Mouse (Mus musculus) cerebellum, adult 9-10 months (tissue): ENCODE data around the gene Atp6v1a.

ENCODE experiments used
- DNase-seq: peaks from one replicate; pipeline ENCODE4 v3.0.0; 2022

The Atp6v1a gene

GRCm38 (mm10) chr16:44136511-44137021, 2.9 kb downstream of the Atp6v1a start:
- no peak for DNase-seq

DNA sequence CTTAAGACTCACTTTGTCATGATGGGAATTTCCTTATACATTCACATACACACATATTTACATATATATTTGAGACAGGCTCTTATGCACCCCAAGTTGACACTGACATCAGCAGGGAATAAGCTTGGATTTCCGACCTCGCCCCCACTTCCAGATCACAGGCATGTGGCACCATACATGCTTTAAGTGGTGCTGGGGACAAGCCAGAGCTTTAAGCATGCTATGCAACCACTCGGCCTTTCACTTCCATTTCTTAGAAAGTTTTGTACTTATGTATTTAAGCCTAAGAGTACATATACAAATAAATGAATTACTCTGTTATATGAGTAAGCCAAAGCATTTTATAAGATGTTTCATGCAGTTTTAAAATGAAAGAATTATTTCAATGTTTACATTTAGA, 6.3 kb downstream of the Atp6v1a start:
- no peak for DNase-seq

- no peak for DNase-seq
These were observed 7.2 kb downstream of the Atp6v1a start for GRCm38 (mm10) chr16:44132300-44132699.

DNA sequence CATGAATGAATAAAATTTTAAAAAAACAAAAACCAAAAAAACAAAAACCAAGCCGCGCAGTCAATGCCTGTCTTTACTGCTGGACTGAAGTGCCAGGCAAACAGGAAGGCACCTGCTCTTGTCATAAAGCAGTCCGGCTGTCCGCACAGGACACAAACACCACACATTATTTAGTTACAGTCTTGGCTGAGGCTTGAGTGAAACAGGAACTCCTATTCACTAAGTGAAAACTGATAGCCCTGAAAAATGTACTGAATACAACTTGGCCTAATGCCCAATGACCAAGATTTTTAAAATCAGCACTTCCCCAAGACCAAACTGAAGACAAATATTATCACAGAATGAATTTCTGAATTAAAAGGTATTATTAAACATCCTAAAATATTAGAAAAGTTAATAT, 13.1 kb downstream of the Atp6v1a start:
- peak; percentile 44 for DNase-seq

GRCm38 (mm10) chr16:44125436-44125835, 14.1 kb downstream of the Atp6v1a start:
- peak; percentile 56 for DNase-seq

DNA sequence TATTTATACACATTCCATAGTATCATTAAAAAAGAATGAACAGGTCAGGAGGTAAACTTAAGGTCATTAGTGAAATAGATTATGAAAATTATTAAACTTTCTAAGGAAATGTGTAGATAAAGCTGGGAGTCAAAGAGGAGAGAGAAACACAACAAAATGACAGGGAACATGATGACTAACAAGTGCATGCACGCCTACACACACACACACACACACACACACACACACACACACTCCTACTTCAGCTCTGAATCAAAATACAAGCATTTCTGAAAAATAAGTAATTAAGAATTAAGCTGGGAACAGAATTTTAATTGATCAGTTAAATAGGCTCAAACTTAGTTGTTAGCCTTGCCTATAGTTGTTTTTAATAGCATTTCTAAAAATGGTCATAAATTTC, 14.8 kb downstream of the Atp6v1a start:
- DNase-seq, result no peak

- peak; percentile 86 for DNase-seq
These were observed 15.7 kb downstream of the Atp6v1a start for GRCm38 (mm10) chr16:44123786-44124185.

- peak; percentile 84 for DNase-seq
These were observed 16.4 kb downstream of the Atp6v1a start for GRCm38 (mm10) chr16:44122982-44123725.

DNA sequence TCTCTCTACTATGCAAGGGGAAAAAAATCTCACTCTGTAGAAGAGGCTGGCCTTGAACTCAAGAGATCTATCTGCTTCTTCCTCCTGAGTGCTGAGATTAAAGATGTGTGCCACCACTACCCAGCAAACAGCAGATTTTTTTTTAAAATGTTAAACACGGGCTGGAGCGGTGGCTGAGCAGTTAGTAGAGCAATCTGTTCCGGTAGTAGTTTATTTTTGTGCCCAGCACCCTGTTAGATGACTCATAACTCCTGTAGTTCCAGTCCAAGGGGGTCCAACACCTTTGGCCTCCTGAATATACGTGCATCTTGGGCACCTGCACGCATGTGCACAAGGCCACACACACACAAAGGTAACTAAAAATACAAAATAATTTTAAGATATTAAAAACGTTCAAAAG, 16.9 kb downstream of the Atp6v1a start:
- DNase-seq, result peak; percentile 62

DNA sequence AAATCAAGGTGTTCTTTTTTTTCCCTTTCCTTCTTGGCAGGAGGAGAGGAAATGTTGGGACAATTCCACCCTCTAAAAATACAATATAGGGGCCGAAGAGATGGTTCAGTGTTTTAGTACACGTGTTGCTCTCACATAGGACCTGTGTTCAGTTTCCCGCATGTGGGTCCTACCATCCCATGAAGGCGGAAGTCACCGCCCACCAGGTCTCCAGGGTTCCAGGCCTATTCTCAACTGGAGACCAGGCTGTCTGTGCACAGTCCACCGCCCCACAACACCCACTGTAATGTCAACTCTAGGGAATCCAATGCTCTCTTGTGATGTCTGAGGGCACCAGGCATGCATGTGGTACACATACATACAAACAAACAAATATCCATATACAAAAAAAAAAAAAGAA, 17.4 kb downstream of the Atp6v1a start:
- peak; percentile 56 for DNase-seq

DNA sequence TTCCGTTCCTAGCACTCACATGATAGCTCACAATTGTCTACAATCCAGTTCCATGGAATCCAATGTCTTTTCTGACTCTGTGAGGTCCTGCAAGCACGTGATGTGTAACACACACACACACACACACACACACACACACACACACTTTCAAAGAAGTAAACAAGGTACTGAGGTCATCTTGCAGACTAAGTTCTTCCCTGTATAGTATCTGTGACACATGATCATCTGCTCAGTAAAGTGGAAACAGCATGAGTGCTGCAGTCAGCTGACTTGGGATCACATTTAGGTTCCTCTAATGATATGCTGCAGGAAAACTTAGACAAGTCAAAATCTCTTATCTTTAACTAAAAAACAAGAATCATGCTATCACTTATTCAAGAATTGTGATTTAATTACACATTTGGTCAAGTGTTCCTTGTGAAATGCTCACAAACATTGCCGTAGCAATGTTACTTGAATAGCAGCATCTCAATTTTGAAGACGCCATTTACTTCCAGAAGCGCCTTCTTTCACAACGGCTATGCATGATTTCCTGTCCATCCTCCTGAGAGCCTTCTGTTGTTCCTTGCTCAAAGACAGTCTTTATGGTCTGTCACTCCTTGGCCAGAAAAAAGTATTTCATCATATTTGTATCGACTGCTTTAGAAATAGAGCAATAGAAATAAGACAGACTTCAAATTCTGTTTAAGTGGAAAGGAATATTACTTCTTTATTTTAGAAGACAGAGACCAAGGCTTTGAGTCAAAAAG, 19.6 kb downstream of the Atp6v1a start:
- DNase-seq, result no peak

GRCm38 (mm10) chr16:44109002-44109401, 30.5 kb downstream of the Atp6v1a start:
- no peak for DNase-seq

- DNase-seq, result no peak
These were observed 34.3 kb downstream of the Atp6v1a start for GRCm38 (mm10) chr16:44105211-44105610.

GRCm38 (mm10) chr16:44103806-44104766, 35.4 kb downstream of the Atp6v1a start:
- DNase-seq, result no peak

DNA sequence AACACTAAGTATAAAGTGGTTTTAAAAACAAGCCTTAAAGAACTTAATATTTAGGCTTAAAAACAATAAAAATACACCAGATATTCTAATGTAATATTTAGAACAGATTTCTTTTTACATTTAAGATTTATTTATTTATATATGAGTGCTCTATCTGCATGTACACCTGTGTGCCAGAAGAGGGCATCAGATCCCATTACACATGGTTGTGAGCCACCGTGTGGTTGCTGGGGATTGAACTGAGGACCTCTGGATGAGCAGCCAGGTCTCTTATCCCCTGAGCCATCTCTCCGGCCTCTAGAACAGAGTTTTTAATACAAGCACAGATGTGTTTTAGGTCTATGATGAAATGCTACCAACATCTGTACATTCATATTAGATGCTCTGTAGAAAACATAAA, 36.6 kb downstream of the Atp6v1a start:
- DNase-seq, result no peak

- no peak for DNase-seq
These were observed 38.3 kb downstream of the Atp6v1a start for GRCm38 (mm10) chr16:44101181-44101710.

DNA sequence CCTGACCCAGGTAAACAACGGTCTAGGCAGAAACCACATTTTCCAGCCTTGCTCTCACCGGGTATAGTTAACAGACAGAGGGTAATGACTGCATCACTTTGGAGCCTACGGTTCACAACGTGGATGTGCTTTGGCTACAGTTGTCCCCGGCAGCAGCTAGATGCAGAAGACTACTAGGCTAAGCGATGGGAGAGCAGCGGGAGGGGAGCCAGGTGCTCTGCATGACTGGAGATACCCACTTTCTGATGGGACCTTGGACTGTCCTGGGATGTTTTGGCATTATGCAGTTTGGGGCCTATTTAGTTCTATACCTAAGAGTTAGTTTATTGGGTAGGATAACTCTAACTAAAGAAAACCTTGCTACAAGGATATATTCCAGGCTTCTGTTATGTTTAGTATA, 40.1 kb downstream of the Atp6v1a start:
- no peak for DNase-seq

GRCm38 (mm10) chr16:44087650-44088049, 51.9 kb downstream of the Atp6v1a start:
- no peak for DNase-seq

DNA sequence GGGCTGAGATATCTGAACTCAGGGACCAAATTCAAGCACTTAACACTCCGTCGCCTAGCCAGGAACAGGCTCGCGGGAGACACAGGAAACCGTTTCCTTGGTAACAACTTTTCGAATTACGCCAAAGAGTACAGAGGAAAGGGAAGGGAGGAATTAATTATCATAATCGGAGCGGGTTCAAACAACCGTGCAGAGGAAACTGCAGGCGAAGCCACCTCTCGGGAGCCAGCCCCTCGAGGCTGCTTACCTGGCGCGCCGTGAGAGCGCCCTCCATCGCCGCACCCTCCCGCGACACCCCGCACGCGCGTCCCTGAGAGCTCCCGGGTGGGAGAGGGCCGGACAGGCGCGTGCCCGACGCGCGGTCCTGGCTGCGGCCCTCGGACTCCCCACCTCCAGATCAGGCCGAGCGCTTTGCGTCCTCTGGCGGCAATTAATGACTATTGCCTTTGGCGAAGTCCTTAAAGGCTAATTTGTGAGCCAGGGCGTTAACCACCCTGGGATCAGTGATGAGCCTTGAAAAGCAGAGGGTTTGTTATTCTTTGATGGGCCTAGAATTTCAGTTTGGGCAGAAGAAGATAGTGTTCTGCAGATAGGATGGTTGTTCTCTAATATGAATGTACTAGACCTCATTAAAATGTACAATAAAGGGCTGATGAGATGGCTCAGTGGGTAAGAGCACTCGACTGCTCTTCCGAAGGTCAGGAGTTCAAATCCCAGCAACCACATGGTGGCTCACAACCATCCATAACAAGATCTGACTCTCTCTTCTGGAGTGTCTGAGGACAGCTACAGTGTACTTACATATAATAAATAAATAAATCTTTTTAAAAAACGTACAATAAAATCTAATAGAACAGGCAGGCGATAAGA, 76.2 kb downstream of the Atp6v1a start, which contains the start of gene Gramd1c:
Gene Gramd1c (minus strand): TSS at position 321 of the 870 bp plus-strand sequence.
- DNase-seq, result peak; percentile 49

DNA sequence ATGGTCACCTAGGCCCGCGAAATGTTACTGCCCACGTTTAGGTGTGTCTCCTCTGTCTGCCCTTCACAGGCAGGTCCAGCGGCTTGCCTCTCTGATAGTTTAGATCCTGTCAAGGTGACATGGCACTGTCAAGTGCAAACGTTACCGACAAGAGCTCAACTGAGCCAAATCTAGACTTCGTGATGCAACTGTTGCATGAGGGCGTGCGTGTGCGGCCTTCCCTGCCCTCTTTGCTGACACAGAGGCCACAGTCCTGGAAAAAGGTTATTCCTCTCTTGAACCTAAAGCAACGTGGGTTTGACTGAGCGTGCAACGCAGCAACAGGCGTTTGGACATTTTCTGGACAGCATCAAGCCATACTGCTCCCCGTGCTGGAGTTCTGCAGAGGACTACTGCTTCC, 78.2 kb downstream of the Atp6v1a start:
- DNase-seq, result no peak

DNA sequence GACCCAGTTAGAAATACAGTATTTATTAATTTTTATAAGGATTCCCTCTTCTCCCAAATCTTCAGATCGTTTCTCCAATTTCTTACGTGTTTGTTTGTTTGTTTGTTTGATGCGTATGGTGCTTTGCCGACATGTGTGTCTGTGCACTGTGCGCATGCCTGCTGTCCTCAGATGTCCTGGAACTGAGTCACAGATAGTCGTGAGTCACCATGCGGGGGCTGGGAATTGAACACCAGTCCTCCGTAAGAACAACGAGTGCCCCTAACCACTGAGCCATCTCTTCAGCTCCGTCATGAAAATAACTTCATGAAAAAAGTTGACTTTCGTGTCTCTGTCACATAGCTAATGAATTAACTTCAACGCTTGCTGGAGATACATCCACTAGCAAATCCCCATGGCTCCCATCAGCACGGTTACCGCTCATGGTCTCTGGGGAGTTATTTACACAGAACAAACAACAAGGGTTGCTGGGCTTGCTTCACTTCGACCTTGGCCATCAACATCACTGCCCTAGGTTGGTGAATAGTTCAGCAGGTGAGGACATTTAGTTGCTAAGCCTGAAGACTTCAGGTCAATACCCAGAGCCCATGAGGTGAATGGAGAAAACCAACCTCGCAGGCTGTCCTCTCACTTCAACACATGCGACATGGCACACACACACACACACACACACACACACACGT, 78.8 kb downstream of the Atp6v1a start:
- DNase-seq, result no peak
